Mouse (Mus musculus) activated CD4-positive, CD25-positive, alpha-beta regulatory T cell, adult 9 weeks (primary cell): Measurements from ENCODE around the gene Htr6. TPM values are rescaled to one million over a fixed set of nuclear protein-coding genes. Genes with fewer than 3 reads are reported as not detected.

Source experiments
- polyA plus RNA-seq: library from polyadenylated mRNA; unstranded; fragments of 100-300 nt; shearing (Covaris generic); gene quantifications from one replicate; pipeline ENCODE4 v1.2.1, GENCODE M21; 2017

The Htr6 gene
- polyA plus RNA-seq: not detected

DNA sequence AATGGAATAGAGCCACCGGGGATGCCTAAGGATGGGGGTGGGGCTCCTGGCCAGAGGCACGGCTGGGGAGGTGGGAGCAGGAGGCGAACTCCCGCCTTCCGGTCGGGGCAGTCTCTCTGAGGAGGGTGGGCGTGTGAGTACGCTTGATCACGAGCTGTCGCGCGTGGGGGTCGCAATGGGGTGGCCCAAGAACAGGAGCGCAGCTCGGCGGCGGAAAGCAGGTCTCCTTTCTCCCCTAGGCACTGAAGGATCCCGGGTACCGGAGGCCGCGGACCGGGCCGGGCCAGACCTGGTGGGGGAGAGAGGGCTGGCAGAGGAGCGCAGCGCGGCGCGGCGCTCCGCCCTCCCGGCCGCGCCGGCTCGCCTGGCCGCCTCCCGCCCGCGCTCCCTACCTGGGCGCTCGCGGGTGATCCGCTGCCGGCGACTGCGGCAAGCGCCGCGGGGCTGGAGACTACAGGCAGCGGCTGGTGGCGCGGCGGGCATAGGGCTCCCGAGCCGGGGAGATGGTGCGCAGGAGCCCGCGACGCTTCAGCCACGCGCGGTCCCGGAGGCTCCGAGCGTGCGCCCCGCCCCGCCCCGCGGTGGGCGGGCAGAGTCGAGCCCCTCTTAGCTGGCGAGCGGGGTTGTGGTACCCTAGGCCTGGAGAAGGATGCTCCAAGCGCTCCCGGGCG is at the start of gene Htr6:
Gene Htr6 (minus strand): TSS at position 530 of the 671 bp plus-strand sequence.

DNA sequence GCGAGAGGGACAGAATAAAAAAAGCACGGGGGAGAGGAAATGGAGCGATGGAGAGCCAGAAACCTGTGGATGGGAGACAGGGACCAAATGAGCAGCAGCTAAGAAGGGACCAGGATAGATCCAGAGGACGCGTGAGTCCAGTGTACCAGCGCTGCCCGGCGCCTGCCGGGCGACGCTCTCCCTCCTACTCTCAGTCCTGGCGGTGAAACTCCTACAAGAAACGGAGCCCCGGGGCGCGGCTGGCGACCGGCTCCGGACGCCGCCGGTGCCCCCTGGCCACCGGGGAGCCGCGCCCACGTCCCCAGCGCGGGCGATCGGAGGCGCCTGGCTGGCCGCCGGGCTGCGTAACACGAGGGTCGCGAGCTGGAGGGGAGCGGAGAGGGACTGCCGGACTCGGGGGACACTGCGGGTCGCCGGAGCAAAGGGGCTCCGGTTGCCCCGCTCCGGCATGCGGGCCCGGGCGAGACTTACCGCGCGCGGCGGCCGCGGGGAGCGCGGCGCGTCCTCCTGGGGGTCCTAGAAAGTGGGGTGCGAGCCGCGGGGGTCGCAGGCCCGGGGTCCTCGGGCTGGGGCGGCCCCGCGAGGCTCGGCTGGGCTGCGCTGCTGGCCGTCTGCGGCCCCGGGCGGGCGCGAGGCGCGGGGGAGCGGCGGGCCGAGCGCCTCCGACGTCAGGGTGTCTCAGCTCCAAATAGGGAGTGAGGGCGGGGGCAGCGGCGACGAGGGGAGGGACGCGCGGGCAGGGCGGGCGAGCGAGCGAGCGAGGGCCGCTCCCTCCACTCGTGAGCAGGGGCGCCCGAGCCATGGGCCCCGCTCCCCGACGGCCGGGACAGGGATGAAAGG is 17.2 kb upstream of the Htr6 start, which contains the start of gene Nbl1:
Gene Nbl1 (minus strand): TSS at position 638 of the 840 bp plus-strand sequence.

Other genes with a start within 250 kb of the Htr6 start
- not detected for gene Pla2g5, start 212.1 kb downstream of the Htr6 start, polyA plus RNA-seq
- not detected for gene Gm13030, start 201.6 kb downstream of the Htr6 start, polyA plus RNA-seq
- not detected for gene Pla2g2e, start 197.6 kb downstream of the Htr6 start, polyA plus RNA-seq
- 0.33 TPM for gene Otud3, start 161.6 kb downstream of the Htr6 start, polyA plus RNA-seq
- gene Rnf186, start 108.5 kb downstream of the Htr6 start, polyA plus RNA-seq: not detected
- gene Tmco4, start 102.7 kb downstream of the Htr6 start, polyA plus RNA-seq: 36.8 TPM
- gene Nbl1, start 17.4 kb upstream of the Htr6 start, polyA plus RNA-seq: 0.71 TPM
- gene Minos1, start 55.5 kb upstream of the Htr6 start, polyA plus RNA-seq: 441 TPM
- gene Capzb, start 117.3 kb upstream of the Htr6 start, polyA plus RNA-seq: 751 TPM
- gene Pqlc2, start 235.1 kb upstream of the Htr6 start, polyA plus RNA-seq: 15.1 TPM
- 11.6 TPM for gene Akr7a5, start 235.2 kb upstream of the Htr6 start, polyA plus RNA-seq